Mouse (Mus musculus): ENCODE data around the gene Gm20489.

Gm20489 gene

DNA sequence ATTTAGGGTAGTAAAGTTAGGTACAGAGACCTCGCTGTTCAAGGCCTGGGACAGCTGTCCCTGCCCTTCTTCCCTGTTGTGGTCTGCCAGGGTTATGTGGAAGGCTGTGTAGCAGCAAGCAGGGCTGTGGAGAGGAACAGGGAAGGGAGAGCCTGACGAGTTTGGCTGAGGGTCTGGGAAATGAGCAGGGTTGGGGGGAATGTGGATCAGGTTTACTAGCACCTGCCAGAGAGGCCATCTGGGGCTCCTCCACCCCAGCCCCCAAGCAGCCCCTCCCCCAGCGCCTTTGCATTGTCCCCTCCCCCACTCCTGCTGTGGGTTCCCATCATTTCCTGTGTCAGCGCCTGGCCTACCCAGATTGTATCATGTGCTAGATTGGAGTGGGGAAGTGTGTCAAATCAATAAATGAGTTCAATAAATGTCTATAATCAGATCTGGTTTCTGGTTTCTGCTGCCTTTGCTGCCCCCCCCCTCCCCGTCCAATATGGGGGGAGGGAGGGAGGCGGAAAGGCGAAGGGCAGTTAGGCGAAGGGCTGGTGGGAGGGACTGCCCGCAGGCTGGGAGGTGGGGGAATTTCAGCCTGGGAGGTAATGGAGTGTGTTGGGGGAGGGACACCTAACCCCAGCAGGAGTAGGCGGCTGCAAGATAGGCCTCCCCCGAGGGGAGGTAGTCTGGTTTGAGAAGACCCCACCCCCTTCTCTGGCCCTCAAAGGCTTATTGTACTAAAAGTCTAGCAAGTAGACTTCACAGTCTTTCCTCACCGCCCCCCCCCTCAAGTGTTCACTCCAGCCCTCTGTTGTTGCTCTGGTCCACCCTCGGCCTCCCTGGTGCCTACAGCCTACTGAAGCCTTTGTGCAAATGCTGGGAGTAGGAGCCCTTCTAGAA, 8.1 kb downstream of the Gm20489 start:
- DNase-seq: no peak

DNA sequence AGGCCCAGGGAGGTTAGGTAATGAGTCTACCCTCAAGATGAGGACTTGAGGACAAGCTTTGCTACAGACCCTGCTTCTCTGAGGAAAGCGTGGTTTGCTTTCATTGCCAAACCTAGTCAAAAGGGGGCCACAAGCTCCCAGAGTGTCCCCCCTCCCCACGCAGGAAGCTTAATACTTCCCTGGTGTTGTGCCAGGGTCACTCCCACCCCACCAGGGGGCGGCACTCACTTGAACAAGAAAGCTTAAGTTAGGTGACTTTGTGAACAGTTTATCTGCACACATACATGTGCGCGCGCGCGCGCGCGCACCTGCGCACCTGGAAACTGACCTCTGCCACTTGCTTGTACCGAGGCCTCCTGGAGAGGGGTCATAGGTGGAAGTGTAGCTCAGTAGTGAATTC, 12.2 kb downstream of the Gm20489 start:
- peak; percentile 16 for DNase-seq

DNA sequence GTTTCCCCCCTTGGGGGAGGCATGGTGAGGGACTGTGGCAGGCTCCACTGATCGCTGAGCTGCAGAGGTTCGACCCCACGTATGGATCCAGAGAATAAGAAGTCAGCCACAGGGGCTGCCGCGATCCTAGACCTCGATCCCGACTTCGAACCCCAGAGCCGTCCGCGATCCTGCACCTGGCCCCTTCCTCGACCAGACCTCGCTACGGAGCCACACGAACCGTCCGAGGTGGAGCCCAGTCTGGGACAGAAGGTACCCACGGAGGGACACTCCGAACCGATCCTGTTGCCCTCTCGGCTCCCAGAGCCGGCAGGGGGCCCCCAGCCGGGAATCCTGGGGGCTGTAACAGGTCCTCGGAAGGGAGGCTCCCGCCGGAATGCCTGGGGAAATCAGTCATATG, 14.1 kb downstream of the Gm20489 start:
- no peak for DNase-seq

DNA sequence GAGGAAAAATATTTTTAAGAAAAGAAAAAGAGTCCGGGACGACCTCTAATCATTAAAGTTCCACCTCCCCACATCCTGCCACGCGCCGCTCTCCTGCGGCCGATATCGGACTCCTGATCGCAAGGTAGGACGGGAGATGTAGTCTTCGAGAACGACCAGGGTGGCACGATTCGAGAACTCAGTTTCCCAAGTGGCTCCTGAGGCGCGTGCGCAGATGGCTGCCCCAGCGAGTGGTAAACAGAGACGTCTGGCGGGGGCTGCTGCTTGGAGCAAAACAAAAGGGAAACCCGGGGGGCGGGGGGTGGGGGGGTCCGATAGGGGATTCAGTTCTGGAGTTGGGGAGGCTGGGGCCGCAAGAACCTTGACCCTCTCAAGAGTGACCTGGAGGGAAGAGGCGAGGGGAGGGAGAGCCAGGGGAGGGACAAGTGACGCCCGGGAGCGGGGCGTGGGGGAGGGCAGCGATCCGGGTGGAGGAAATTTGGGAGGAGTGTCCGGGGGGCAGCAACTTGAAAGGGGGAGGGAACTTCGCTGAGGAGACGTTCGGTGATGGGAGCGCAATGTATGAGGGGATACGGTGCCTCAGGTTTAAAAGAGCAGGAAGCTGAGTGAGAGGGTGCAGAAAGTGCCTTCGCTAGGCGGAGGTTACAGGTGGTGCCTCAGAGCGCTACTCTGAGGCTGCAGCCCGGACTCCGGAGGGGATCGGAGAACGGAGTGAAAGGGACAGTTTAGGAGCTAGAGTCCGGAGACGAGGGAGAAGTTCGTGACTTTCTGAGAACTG, 14.7 kb downstream of the Gm20489 start, which contains the start of gene Foxo4:
Gene Foxo4 (plus strand): TSS at position 577 of the 778 bp plus-strand sequence.
- peak; percentile 92 for DNase-seq

DNA sequence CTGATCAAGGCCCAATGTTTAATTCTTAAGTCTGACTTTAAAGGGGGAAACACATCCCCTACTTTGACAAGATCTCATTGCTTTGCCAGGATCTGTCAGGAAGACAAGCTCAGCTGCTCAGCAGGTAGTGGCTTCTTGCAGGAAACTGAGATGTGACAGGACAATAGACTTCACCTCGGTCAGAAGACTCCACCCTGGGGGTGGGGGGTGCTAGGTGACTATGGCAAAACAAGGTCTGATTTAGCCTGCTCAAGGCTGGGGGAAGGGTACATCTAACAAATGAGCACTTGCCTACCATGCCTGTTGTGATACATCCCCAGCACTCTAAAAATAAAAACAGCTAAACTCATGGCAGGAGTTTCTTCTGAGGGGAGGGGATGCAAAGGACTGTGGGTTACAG, 23.8 kb downstream of the Gm20489 start:
- DNase-seq: no peak

DNA sequence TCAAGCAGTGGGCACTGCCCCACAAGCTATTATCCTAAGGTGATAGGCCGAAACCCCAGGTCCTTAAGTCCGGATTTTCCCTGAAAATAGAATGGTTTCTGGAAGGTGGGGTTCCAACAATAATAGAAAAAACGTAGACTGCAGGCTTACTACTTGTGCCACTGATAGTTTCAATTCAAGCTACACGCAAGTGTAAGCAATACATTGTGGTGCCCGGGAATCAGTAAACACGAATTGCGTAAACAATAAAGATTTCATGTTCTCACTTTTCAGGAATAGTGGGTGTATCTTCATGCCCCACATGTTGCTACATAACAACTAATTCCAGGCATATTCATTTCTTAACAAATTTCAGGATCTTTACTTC, 46.0 kb downstream of the Gm20489 start:
- DNase-seq: no peak

DNA sequence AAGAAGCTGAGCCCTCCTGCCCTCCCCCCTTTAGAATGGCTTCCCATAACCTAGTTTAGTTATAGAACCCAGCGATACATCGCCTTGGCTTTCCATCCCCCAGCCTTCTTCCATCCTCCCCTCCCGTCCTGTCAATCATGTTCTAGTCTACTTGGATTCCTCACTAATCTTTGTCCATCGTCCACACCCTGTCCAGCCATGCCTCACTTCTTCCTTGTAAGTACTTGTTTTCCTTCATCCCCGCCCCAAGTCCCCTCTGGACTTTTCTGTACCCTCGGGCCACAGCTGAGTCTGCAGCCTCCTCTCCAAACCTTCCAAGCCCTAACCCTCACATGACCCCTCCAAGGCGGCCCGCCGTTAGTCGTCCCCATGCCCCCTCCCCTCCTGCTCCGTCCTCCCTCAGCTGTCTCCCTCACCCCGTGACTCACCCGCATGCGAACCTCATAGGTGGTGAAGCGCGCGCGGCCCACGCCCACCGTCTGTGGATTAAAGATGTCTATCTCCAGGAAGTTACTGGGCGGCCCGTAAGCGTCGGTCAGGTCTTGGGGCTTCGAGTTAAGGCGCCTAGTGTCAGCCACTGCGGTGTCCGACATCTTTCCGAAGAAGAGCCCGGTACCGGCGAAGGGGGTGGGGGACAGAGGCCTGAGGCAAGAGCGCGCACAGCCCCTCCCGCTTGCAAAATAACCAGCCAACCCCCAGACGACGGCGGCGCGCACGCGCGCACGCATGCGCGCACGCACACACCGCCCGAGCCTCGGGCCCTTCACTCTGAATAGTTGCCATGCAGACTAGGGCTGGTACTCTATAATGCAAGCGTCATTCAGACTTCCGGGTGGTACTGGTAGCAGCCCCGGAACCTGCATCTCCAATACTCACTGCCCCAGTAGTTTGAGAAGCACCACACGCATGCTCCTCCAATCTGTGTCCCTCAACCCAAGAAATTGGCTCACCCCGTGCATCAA, 46.7 kb downstream of the Gm20489 start, which contains the start of gene Snx12:
Gene Snx12 (minus strand): TSS at position 730 of the 962 bp plus-strand sequence.
- DNase-seq: peak; percentile 94
